Mouse (Mus musculus) G1E (cell line): ENCODE data around the gene Ssr2.

Source experiments
- CTCF ChIP-seq: IDR thresholded peaks from 2 replicates; pipeline ENCODE4 v1.5.1; 2012; ENCODE audit warnings: low read depth, low read length, inconsistent platforms, mixed read lengths
- GATA1 ChIP-seq: IDR thresholded peaks from 2 replicates; pipeline ENCODE4 v1.6.1; 2012; ENCODE audit warnings: borderline replicate concordance, low read length, inconsistent platforms, mixed read lengths
- POLR2AphosphoS5 ChIP-seq: IDR thresholded peaks from 2 replicates; pipeline ENCODE4 v1.6.1; 2012; ENCODE audit warnings: low read depth, low read length, inconsistent platforms; ENCODE audit not compliant: insufficient replicate concordance
- TAL1 ChIP-seq: conservative IDR thresholded peaks from 2 replicates; pipeline ENCODE4 v1.6.1; 2012; ENCODE audit warnings: low read depth, low read length, inconsistent platforms, mixed read lengths

- TF ChIP-seq CTCF (no peak), POLR2AphosphoS5 (no peak), GATA1 (no peak), TAL1 (no peak)
Measured at GRCm38 (mm10) chr3:88620992-88621536, 45.4 kb downstream of the Ssr2 start.
